Mouse (Mus musculus) hindbrain, embryonic 12.5 days (tissue): ENCODE data around the gene Mtfmt. TPM values are rescaled to one million over a fixed set of nuclear protein-coding genes. Genes with fewer than 3 reads are reported as not detected.

ENCODE experiments used
- ATAC-seq: fragments of 200-750 bp; cut with Nextera tagmentation; 2 replicates; pipeline ENCODE4 v1.8.0; 2017; ENCODE audit warnings: moderate TSS enrichment; ENCODE audit not compliant: low FRiP score
- H3K27ac ChIP-seq: fragments of 300-500 bp; sonication (generic); 2 replicates; pipeline ENCODE4 v1.5.1; 2016; ENCODE audit warnings: mild to moderate bottlenecking
- H3K27me3 ChIP-seq: fragments of 300-500 bp; sonication (generic); 2 replicates; pipeline ENCODE4 v1.6.1; 2016; ENCODE audit warnings: mild to moderate bottlenecking
- H3K36me3 ChIP-seq: fragments of 300-500 bp; sonication (generic); 2 replicates; pipeline ENCODE4 v1.6.1; 2016; ENCODE audit warnings: mild to moderate bottlenecking
- H3K4me1 ChIP-seq: fragments of 300-500 bp; sonication (generic); 2 replicates; pipeline ENCODE4 v1.6.1; 2016
- H3K4me2 ChIP-seq: fragments of 300-500 bp; sonication (generic); replicated peaks from 2 replicates; pipeline ENCODE4 v1.6.1; 2016; ENCODE audit warnings: mild to moderate bottlenecking
- H3K4me3 ChIP-seq: fragments of 300-500 bp; sonication (generic); 2 replicates; pipeline ENCODE4 v1.5.1; 2016; ENCODE audit warnings: mild to moderate bottlenecking
- H3K9ac ChIP-seq: fragments of 300-500 bp; sonication (generic); 2 replicates; pipeline ENCODE4 v1.6.1; 2016; ENCODE audit warnings: mild to moderate bottlenecking, moderate library complexity
- H3K9me3 ChIP-seq: fragments of 300-500 bp; sonication (generic); replicated peaks from 2 replicates; pipeline ENCODE4 v1.6.1; 2016; ENCODE audit warnings: mild to moderate bottlenecking
- WGBS: fragments of 180-500 bp; shearing (Covaris S2); methylation state at CpG from one replicate; pipeline ENCODE4 v1.1.7; 2016; 5-methylcytosine and 5-hydroxymethylcytosine counted together
- polyA plus RNA-seq: library from polyadenylated mRNA; unstranded; fragments of >200 nt; fragmentation: Nextera tagmentation; extraction: Ambion mirVana; gene quantifications from 2 replicates; pipeline ENCODE4 v1.2.1, GENCODE M21; 2016

Mtfmt gene
- polyA plus RNA-seq, 1 experiment from 2014 or later = 28.4 TPM

- ATAC-seq = no peak
- Histone ChIP-seq H3K27me3 (no peaks in the 10 kb centered on the region), H3K4me1 (peaks cover 8% of the 10 kb centered on the region), H3K4me3 (no peak overlapping the region), H3K9ac (no peak overlapping the region), H3K27ac (no peak overlapping the region), H3K4me2 (no peak overlapping the region), H3K9me3 (no peaks in the 10 kb centered on the region), H3K36me3 (no peaks in the 10 kb centered on the region)
- 0% methylated on average over 3 of the region's 3 CpGs for WGBS
These were observed 3.3 kb upstream of the Mtfmt start for GRCm38 (mm10) chr9:65432236-65432635.

GRCm38 (mm10) chr9:65434140-65434539 is 1.4 kb upstream of the Mtfmt start:
- Histone ChIP-seq H3K9ac (no peak overlapping the region), H3K4me3 (no peak overlapping the region), H3K36me3 (peaks cover 6% of the 10 kb centered on the region; the same call in 1 of the 2 replicates), H3K27me3 (no peaks in the 10 kb centered on the region), H3K4me1 (peaks cover 8% of the 10 kb centered on the region), H3K9me3 (no peaks in the 10 kb centered on the region), H3K27ac (no peak overlapping the region), H3K4me2 (no peak overlapping the region)
- ATAC-seq = no peak
- 63% methylated on average over 5 of the region's 5 CpGs for WGBS

GRCm38 (mm10) chr9:65435211-65435610 is 371 bp upstream of the Mtfmt start:
- H3K4me2 ChIP-seq = no peak overlapping the region
- no peak overlapping the region for H3K9ac ChIP-seq
- WGBS = 77% methylated on average over 4 of the region's 4 CpGs
- ATAC-seq = peak; percentile 48; the same call in 1 of the 2 replicates
- H3K9me3 ChIP-seq = no peaks in the 10 kb centered on the region
- H3K4me1 ChIP-seq = peaks cover 8% of the 10 kb centered on the region
- H3K4me3 ChIP-seq = no peak overlapping the region
- no peak overlapping the region for H3K27ac ChIP-seq
- no peaks in the 10 kb centered on the region for H3K27me3 ChIP-seq
- peaks cover 13% of the 10 kb centered on the region; the same call in 1 of the 2 replicates for H3K36me3 ChIP-seq

- H3K27me3 ChIP-seq = no peaks in the 10 kb centered on the region
- no peak overlapping the region for H3K4me3 ChIP-seq
- no peaks in the 10 kb centered on the region for H3K9me3 ChIP-seq
- no peak overlapping the region for H3K27ac ChIP-seq
- no peak overlapping the region for H3K4me2 ChIP-seq
- peaks cover 70% of the 10 kb centered on the region for H3K36me3 ChIP-seq
- no peak for ATAC-seq
- no peaks in the 10 kb centered on the region for H3K4me1 ChIP-seq
- no peak overlapping the region for H3K9ac ChIP-seq
- WGBS = 93% methylated on average over 4 of the region's 4 CpGs
These were observed 9.1 kb downstream of the Mtfmt start for GRCm38 (mm10) chr9:65444692-65445091.

GRCm38 (mm10) chr9:65447951-65448350 is 12.4 kb downstream of the Mtfmt start:
- no peak for ATAC-seq
- 85% methylated on average over 6 of the region's 6 CpGs for WGBS

GRCm38 (mm10) chr9:65458975-65459374 is 23.4 kb downstream of the Mtfmt start:
- H3K4me3 ChIP-seq = no peak overlapping the region
- no peak overlapping the region for H3K4me2 ChIP-seq
- 87% methylated on average over 2 of the region's 2 CpGs for WGBS
- H3K36me3 ChIP-seq = no peaks in the 10 kb centered on the region; the same call in 1 of the 2 replicates
- H3K27ac ChIP-seq = no peak overlapping the region
- peaks cover 22% of the 10 kb centered on the region for H3K4me1 ChIP-seq
- ATAC-seq = no peak
- no peak overlapping the region for H3K9ac ChIP-seq
- H3K27me3 ChIP-seq = no peaks in the 10 kb centered on the region
- H3K9me3 ChIP-seq = no peaks in the 10 kb centered on the region

More at GRCm38 (mm10) chr9:65447951-65448350, 12.4 kb downstream of the Mtfmt start:
- H3K9ac ChIP-seq = no peak overlapping the region
- no peak overlapping the region for H3K4me3 ChIP-seq
- no peaks in the 10 kb centered on the region for H3K9me3 ChIP-seq
- no peak overlapping the region for H3K27ac ChIP-seq
- no peaks in the 10 kb centered on the region for H3K27me3 ChIP-seq
- H3K4me2 ChIP-seq = no peak overlapping the region
- peaks cover 73% of the 10 kb centered on the region for H3K36me3 ChIP-seq
- H3K4me1 ChIP-seq = no peaks in the 10 kb centered on the region

GRCm38 (mm10) chr9:65460198-65460597 is 24.6 kb downstream of the Mtfmt start:
- no peak for ATAC-seq
- Histone ChIP-seq H3K9me3 (no peaks in the 10 kb centered on the region), H3K4me2 (peak overlapping the region; percentile 77), H3K27ac (peak overlapping the region; percentile 91), H3K36me3 (peaks cover 3% of the 10 kb centered on the region), H3K4me1 (peaks cover 22% of the 10 kb centered on the region), H3K9ac (peak overlapping the region; percentile 91; the same call in 1 of the 2 replicates), H3K4me3 (peak overlapping the region; percentile 89; the same call in 1 of the 2 replicates), H3K27me3 (no peaks in the 10 kb centered on the region)
- 39% methylated on average over 3 of the region's 3 CpGs for WGBS

- Histone ChIP-seq H3K27me3 (no peaks in the 10 kb centered on the region), H3K9ac (peak within 1 kb of the TSS; percentile 91), H3K27ac (peak within 1 kb of the TSS; percentile 91), H3K9me3 (no peaks in the 10 kb centered on the region), H3K36me3 (peaks cover 10% of the 10 kb centered on the region), H3K4me1 (peaks cover 22% of the 10 kb centered on the region), H3K4me2 (peak within 1 kb of the TSS; percentile 77), H3K4me3 (peak within 1 kb of the TSS; percentile 89)
- ATAC-seq = peak; percentile 97
- WGBS = under 1% methylated on average over 50 of the region's 53 CpGs
These were observed 25.3 kb downstream of the Mtfmt start, which contains the start of gene Spg21 for GRCm38 (mm10) chr9:65460732-65461442. Gene Spg21 (plus strand): TSS chr9:65460947.

GRCm38 (mm10) chr9:65462544-65462943 is 27.0 kb downstream of the Mtfmt start:
- Histone ChIP-seq H3K36me3 (peaks cover 18% of the 10 kb centered on the region), H3K9ac (no peak overlapping the region), H3K27ac (no peak overlapping the region), H3K4me2 (peak overlapping the region; percentile 77; the same call in 1 of the 2 replicates), H3K4me1 (peaks cover 23% of the 10 kb centered on the region), H3K4me3 (no peak overlapping the region), H3K9me3 (no peaks in the 10 kb centered on the region), H3K27me3 (no peaks in the 10 kb centered on the region)
- 82% methylated on average over 5 of the region's 5 CpGs for WGBS
- ATAC-seq = no peak

GRCm38 (mm10) chr9:65464161-65464560 is 28.6 kb downstream of the Mtfmt start:
- WGBS = 96% methylated on average over 6 of the region's 6 CpGs

GRCm38 (mm10) chr9:65465241-65465640 is 29.7 kb downstream of the Mtfmt start:
- H3K27ac ChIP-seq = no peak overlapping the region
- H3K4me3 ChIP-seq = no peak overlapping the region
- H3K9ac ChIP-seq = no peak overlapping the region
- 96% methylated on average over 2 of the region's 2 CpGs for WGBS
- no peak for ATAC-seq
- H3K27me3 ChIP-seq = no peaks in the 10 kb centered on the region
- H3K9me3 ChIP-seq = no peaks in the 10 kb centered on the region
- H3K4me1 ChIP-seq = peaks cover 27% of the 10 kb centered on the region
- peaks cover 29% of the 10 kb centered on the region for H3K36me3 ChIP-seq
- no peak overlapping the region for H3K4me2 ChIP-seq

More at GRCm38 (mm10) chr9:65464161-65464560, 28.6 kb downstream of the Mtfmt start:
- H3K9me3 ChIP-seq = no peaks in the 10 kb centered on the region
- no peak overlapping the region for H3K4me2 ChIP-seq
- H3K4me3 ChIP-seq = no peak overlapping the region
- H3K9ac ChIP-seq = no peak overlapping the region
- H3K27me3 ChIP-seq = no peaks in the 10 kb centered on the region
- H3K27ac ChIP-seq = no peak overlapping the region
- peaks cover 19% of the 10 kb centered on the region for H3K36me3 ChIP-seq
- no peak for ATAC-seq
- H3K4me1 ChIP-seq = peaks cover 29% of the 10 kb centered on the region

GRCm38 (mm10) chr9:65467686-65468085 is 32.1 kb downstream of the Mtfmt start:
- no peak for ATAC-seq
- H3K4me2 ChIP-seq = no peak overlapping the region
- H3K27me3 ChIP-seq = no peaks in the 10 kb centered on the region
- H3K9ac ChIP-seq = no peak overlapping the region
- H3K9me3 ChIP-seq = no peaks in the 10 kb centered on the region
- H3K27ac ChIP-seq = 0 out of 2 replicates have a peak overlapping the region, but pooled peaks have one; percentile 30
- peaks cover 10% of the 10 kb centered on the region for H3K4me1 ChIP-seq
- 48% methylated on average over 11 of the region's 11 CpGs for WGBS
- H3K36me3 ChIP-seq = peaks cover 50% of the 10 kb centered on the region
- H3K4me3 ChIP-seq = no peak overlapping the region

- Histone ChIP-seq H3K4me2 (no peak overlapping the region), H3K27ac (no peak overlapping the region), H3K9me3 (no peaks in the 10 kb centered on the region), H3K36me3 (peaks cover 69% of the 10 kb centered on the region), H3K9ac (no peak overlapping the region), H3K4me3 (no peak overlapping the region), H3K4me1 (peaks cover 4% of the 10 kb centered on the region), H3K27me3 (no peaks in the 10 kb centered on the region)
- no peak for ATAC-seq
- 96% methylated on average over 4 of the region's 4 CpGs for WGBS
These were observed 37.2 kb downstream of the Mtfmt start for GRCm38 (mm10) chr9:65472769-65473168.
